Mouse (Mus musculus) c-Kit-positive CD71-positive TER-119-positive erythroid progenitor cells, embryonic 14.5 days (primary cell): ENCODE data around the gene Nipa1.

Experiments
- DNase-seq: peaks from one replicate; pipeline ENCODE4 v3.0.0-alpha.2; 2013; ENCODE audit warnings: low spot score

Gene Nipa1

DNA sequence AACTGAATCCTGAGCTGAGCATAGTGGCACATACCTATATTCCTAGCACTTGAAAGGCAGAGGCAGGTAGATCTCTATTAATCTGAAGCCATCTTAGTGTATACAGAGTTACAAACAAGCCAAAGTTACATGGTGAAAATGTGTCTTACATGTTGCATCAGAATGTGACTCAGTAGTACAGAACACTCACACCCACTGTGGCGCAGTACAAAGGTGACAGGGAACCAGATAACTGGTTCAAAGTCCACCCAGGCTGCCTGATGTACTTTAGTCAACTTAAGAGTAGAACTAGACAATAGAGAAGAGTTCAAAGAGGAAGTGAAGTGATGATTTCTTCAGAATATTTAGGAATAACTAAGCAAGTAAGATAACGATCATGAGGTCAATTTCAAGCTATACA is 84.7 kb downstream of the Nipa1 start:
- no peak for DNase-seq

DNA sequence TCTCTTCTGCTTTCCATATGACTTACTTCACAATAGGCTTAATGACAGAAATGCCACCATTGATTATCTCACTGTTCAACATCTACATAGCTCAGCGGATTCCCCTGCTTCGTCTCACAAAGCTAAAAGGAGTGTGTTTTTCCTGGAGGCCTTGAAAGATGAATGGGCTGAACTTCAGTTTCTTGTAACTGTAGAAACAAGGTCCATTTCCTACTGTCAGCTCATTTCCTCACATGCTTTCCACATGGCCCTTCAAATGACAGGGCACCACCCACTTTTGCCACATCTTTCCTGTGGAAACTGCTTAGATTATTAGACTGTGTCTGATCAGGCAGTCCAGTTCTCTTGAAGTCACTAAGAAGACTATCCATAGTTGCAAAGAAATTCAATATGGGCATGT is 91.1 kb downstream of the Nipa1 start:
- no peak for DNase-seq
